Mouse (Mus musculus): Measurements from ENCODE around the gene Tiprl. TPM values are rescaled to one million over a fixed set of nuclear protein-coding genes. Genes with fewer than 3 reads are reported as not detected.

Tiprl gene
- total and polyA plus RNA-seq, 3 experiments, result 36.1 to 82.2 (median 45.7) TPM

DNA sequence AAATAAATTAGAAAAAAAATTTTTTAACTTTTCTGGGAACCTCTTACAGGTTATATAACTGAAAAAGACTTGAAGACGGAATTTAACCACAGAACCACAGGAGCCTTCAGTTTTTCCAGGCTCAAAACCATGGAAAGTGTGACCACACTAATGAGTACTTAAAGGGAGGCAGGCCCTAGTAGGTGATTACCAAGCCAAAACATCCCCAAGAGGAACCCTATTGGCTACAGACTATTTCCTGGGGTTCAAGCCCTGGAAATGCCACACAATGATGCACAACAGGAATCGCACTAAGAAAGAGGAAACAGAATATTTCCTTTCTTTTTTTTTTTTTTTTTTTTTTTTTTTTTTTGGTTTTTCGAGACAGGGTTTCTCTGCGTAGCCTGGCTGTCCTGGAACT lies 44.7 kb downstream of the Tiprl start:
- H3K27me3 ChIP-seq (replicated peaks), result no peaks in the 10 kb centered on the region
- peak overlapping the region; percentile 85 for H3K4me2 ChIP-seq (ENCODE audit: insufficient read depth, low read depth, poor library complexity, severe bottlenecking)
- peaks cover 12 to 28% of the 10 kb centered on the region in 2 experiments for H3K36me3 ChIP-seq (replicated peaks in 1 of 2; ENCODE audit: control insufficient read depth in 1 of 2, insufficient read depth in 1 of 2, low read length in 1 of 2)
- TF ChIP-seq UBTF (IDR thresholded peaks at IDR 0.05; ENCODE audit: low read depth, low read length) (no peak), USF1 (IDR thresholded peaks at IDR 0.05; ENCODE audit: low read depth, low read length) (no peak), RCOR1 (conservative IDR thresholded peaks at IDR 0.05; ENCODE audit: low read depth, low read length) (no peak), PAX5 (IDR thresholded peaks at IDR 0.05; ENCODE audit: low read length) (no peak), CHD2 (IDR thresholded peaks at IDR 0.05; ENCODE audit: low read length) (no peak), SMC3 (IDR thresholded peaks at IDR 0.05; ENCODE audit: low read depth, low read length) (no peak), ZNF384 (IDR thresholded peaks at IDR 0.05; ENCODE audit: low read depth, low read length) (peak; percentile 91), ZKSCAN1 (IDR thresholded peaks at IDR 0.05; ENCODE audit: borderline replicate concordance, low read depth, low read length) (no peak), POLR2AphosphoS2 (IDR thresholded peaks at IDR 0.05; ENCODE audit: low read depth, low read length) (no peak), GABPA (IDR thresholded peaks at IDR 0.05; ENCODE audit: insufficient replicate concordance, low read depth, low read length) (no peak), ETS1 (conservative IDR thresholded peaks at IDR 0.05; ENCODE audit: low read depth, low read length) (peak; percentile 59; the same call in 1 of the 2 replicates), EP300 (IDR thresholded peaks at IDR 0.05; ENCODE audit: low read length) (0 out of 2 replicates have a peak, but pooled peaks have one; percentile 23), KAT2A (IDR thresholded peaks at IDR 0.05; ENCODE audit: insufficient replicate concordance, low read length) (no peak), JUN (IDR thresholded peaks at IDR 0.05; ENCODE audit: insufficient read depth, low read depth, low read length) (peak; percentile 34; the same call in 1 of the 2 replicates), USF2 (conservative IDR thresholded peaks at IDR 0.05; ENCODE audit: low read depth, low read length) (no peak), MYC (IDR thresholded peaks at IDR 0.05; ENCODE audit: low read depth, low read length) (no peak), NRF1 (IDR thresholded peaks at IDR 0.05; ENCODE audit: low read depth, low read length) (no peak), RAD21 (IDR thresholded peaks at IDR 0.05; ENCODE audit: low read depth, low read length) (no peak), MEF2A (IDR thresholded peaks at IDR 0.05; ENCODE audit: borderline replicate concordance, low read depth, low read length) (no peak), TBP (conservative IDR thresholded peaks at IDR 0.05; ENCODE audit: low read depth, low read length) (no peak), MAZ (IDR thresholded peaks at IDR 0.05; ENCODE audit: low read depth, low read length) (no peak), ZMIZ1 (IDR thresholded peaks at IDR 0.05; ENCODE audit: low read depth, low read length) (no peak), CTCF (conservative IDR thresholded peaks at IDR 0.05 in 1 of 2, IDR thresholded peaks at IDR 0.05 in 1 of 2; ENCODE audit: low read depth in 2 of 2, low read length in 2 of 2) (no peak), BHLHE40 (IDR thresholded peaks at IDR 0.05; ENCODE audit: low read depth, low read length) (peak; percentile 38), MAX (IDR thresholded peaks at IDR 0.05; ENCODE audit: low read length) (no peak)
- H3K9me3 ChIP-seq (replicated peaks; ENCODE audit: low read length), result no peaks in the 10 kb centered on the region
- in situ Hi-C loops (cut with MboI; ENCODE audit: low pct_ligation_motif_present, low pct_unique_long_range_greater_than_20kb, low sequenced_read_pairs), result no loop called here
- peak overlapping the region; percentile 36 to 79 (median 73) for H3K4me3 ChIP-seq (replicated peaks in 1 of 3; ENCODE audit: low read depth in 2 of 3, low read length in 2 of 3, poor library complexity in 1 of 3)
- peak overlapping the region; percentile 80; the same call in 1 of the 2 replicates for H3K27ac ChIP-seq (ENCODE audit: insufficient read depth, low read depth)
- H3K9ac ChIP-seq (ENCODE audit: insufficient read depth, low read depth), result peak overlapping the region; percentile 93
- peak; percentile 60 for DNase-seq (ENCODE audit: extremely low read depth)
- peaks cover 37 to 60% of the 10 kb centered on the region in 2 experiments for H3K4me1 ChIP-seq (ENCODE audit: control insufficient read depth in 1 of 2, insufficient read depth in 2 of 2)
- dilution Hi-C loops (cut with MboI; ENCODE audit: extremely low pct_ligation_motif_present, extremely low pct_unique_long_range_greater_than_20kb, low sequenced_read_pairs), result no loop called here
- H3K79me2 ChIP-seq (replicated peaks; ENCODE audit: control insufficient read depth, extremely low read depth, insufficient read depth, poor library complexity, severe bottlenecking), result peaks cover 40% of the 10 kb centered on the region

Data from CH12.LX (cell line).